Mouse (Mus musculus) cerebral cortex, adult 2 months (tissue): ENCODE measurements around the gene Ndufaf8.

Experiments
- WGBS: fragments of 180-500 bp; shearing (Covaris S2); methylation state at CpG from one replicate; pipeline ENCODE4 v1.1.7; 2018; 5-methylcytosine and 5-hydroxymethylcytosine counted together

Ndufaf8 gene

GRCm38 (mm10) chr11:120134148-120134547 is 35.4 kb downstream of the Ndufaf8 start:
- WGBS = 97% methylated on average over 5 of the region's 5 CpGs

GRCm38 (mm10) chr11:120134847-120135530 is 36.3 kb downstream of the Ndufaf8 start:
- WGBS = 91% methylated on average over 9 of the region's 9 CpGs

- 85% methylated on average over 8 of the region's 8 CpGs for WGBS
Observed at GRCm38 (mm10) chr11:120136195-120136594, 37.5 kb downstream of the Ndufaf8 start.

GRCm38 (mm10) chr11:120136796-120137624 is 38.3 kb downstream of the Ndufaf8 start:
- 47% methylated on average over 23 of the region's 23 CpGs for WGBS

GRCm38 (mm10) chr11:120137625-120138004 is 38.9 kb downstream of the Ndufaf8 start:
- WGBS = 77% methylated on average over 5 of the region's 5 CpGs

- whole genome bisulfite sequencing = 51% methylated on average over 10 of the region's 10 CpGs
Observed at GRCm38 (mm10) chr11:120139309-120139731, 40.6 kb downstream of the Ndufaf8 start.

- 75% methylated on average over 6 of the region's 6 CpGs for WGBS
Observed at GRCm38 (mm10) chr11:120140255-120140654, 41.5 kb downstream of the Ndufaf8 start.

- 52% methylated on average over 3 of the region's 3 CpGs for WGBS
Observed at GRCm38 (mm10) chr11:120142601-120143051, 43.9 kb downstream of the Ndufaf8 start.

- WGBS = 82% methylated on average over 13 of the region's 13 CpGs
Observed at GRCm38 (mm10) chr11:120143708-120144497, 45.2 kb downstream of the Ndufaf8 start.

GRCm38 (mm10) chr11:120148201-120148855 is 49.6 kb downstream of the Ndufaf8 start:
- 94% methylated on average over 8 of the region's 8 CpGs for WGBS

- WGBS = 44% methylated on average over 6 of the region's 6 CpGs
Observed at GRCm38 (mm10) chr11:120149510-120150200, 50.9 kb downstream of the Ndufaf8 start.
